Mouse (Mus musculus): ENCODE data around the gene 4930438A08Rik.
"Not testable (repeated sequence)": the region's sequence is repeated elsewhere in the genome, so short reads cannot be mapped to it uniquely, and the experiment has no call there.

4930438A08Rik gene

DNA sequence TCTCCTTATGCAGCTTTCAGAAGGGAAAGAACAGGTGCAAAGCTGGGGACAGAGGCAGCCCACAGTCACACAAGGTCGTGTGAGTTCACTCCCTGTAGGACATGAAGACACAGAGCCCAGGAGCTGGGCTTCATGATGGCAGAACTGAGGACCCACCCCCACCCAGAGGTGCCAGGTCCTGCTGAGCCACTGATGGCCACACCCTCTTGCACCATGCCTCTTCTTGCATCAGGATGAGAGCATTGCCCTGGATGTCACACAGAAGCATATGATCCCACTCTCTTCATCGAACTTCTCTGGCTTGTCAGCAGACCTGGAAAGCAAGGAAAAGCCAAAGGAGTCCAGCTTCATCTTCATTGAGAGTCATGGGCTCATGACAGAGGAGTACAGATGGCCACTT lies at the start of gene 4930438A08Rik:
4930438A08Rik (plus strand) TSS at position 228 of the 400 bp plus-strand sequence.
- DNase-seq = no peak

DNA sequence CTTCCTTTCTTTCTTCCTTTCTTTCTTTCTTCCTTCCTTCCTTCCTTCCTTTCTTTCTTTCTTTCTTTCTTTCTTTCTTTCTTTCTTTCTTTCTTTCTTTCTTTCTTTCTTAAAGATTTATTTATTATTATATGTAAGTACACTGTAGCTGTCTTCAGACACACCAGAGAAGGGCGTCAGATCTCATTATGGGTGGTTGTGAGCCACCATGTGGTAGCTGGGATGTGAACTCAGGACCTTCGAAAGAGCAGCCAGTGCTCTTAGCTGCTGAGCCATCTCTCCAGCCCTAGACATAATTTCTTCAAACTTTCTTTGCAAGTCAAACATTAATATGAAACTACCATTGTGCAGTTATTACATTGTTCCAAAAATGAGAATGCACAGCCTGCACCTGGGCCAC lies 49.7 kb upstream of the 4930438A08Rik start:
- peak; percentile 39 for DNase-seq

DNA sequence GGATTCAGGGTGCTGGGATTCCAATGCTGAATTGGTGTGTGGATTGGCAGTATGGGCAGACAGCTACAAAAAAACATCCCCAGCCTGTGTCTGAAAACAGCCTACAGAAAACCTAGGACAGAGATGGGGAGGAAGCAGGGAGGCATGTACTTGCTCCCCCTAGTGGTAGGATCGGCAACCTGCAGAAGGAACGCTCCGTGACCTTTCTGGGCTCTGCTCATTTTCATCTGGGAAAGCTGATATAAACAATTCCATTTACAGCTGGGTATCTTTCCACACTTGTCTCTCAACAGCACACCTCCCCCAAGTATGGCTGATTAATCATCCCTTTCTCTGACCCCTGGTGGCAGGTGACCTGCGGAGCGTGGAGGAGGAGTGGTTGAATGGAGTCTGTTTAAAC lies 48.9 kb upstream of the 4930438A08Rik start:
- peak; percentile 80 for DNase-seq

DNA sequence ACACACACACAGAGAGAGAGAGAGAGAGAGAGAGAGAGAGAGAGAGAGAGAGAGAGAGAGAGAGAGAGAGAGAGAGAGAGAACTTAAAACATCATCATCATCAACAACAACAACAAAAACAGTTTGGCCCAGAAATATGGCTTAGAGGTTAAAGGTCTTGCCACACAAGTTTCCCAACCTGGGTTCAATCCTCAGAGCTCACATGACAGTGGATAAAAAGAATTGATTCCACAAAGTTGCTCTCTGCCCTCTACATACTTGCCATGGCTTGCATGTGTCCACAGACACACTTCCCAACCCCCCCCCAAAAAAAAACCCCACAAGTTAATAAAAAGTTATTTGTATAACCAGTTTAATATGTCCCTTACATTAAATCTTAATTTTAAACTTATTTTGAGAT lies 48.2 kb upstream of the 4930438A08Rik start:
- DNase-seq = no peak

DNA sequence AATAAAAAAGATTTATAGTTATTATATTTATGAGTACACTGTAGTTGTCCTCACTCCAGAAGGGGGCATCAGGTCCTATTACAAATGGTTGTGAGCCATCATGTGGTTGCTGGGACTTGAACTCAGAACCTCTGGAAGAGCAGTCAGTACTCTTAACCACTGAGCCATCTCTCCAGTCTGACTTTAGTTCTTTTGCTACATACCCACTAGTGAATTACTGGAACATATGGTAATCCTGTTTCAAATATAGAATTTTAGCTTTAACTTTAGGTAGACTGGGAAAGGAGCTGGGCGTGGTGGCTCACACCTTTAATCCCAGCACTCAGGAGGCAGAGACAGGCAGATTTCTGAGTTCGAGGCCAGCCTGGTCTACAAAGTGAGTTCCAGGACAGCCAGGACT lies 46.6 kb upstream of the 4930438A08Rik start:
- DNase-seq = not testable (repeated sequence)

DNA sequence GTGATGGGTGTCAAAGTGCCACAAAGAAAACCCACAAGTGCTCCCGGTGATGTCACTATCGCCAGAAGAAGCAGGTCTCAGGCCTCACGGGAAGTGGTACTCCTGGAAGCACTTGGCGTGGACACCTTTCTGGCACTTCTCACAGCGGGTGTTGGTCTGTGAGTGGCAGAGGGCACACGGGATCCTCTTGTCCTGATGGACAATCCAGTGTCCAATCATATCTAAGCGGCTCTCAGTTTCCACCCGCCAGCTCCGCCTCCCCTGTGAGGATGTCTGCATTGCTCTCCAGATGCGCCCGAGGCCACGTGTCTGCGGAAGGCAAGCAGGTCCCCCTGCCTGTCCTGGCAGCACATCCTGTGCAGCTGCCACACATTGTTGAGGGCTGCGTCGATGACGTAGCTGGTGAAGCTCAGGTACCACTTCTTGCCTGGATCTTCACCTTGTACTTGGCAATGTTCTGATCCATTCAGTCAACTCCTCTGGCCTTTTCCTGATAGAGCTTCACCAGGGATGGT lies 44.1 kb upstream of the 4930438A08Rik start:
- DNase-seq = peak; percentile 73

DNA sequence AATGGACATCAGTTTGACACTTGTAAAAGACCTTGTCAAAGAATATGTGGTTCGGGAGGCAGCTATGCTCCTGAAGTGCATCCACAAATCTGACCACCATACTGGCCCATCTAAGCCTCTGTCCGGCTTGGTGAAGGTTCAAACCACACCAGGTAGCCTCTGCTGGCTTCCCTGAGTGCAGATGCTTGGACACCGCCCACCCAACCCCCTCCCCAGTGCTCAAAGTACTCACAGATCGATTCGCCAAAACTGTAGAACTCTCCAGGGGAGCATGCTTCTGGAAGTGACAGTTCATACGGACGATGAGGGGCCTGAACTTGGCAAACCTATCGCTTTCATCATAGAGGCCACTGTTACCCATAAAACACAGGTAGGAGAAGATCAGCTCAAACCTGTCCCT lies 43.4 kb upstream of the 4930438A08Rik start:
- no peak for DNase-seq

DNA sequence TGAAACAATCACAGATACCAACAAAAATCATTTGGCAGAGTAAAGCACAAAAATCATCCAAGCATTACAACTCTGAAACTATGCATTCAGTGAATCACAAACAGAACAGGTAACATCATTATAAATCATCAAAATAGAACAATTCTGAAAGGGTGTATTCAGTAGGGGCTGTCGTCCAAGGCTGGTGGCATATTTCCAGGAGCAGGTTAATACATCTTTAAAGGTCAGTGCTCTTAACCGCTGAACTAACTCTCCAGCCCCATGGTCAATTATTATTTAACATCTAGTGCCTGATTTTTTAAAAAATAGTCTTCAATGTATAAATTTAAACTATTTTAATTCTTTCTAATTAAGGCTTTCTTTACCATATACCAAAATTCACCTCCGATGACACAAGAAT lies 40.0 kb upstream of the 4930438A08Rik start:
- not testable (repeated sequence) for DNase-seq

DNA sequence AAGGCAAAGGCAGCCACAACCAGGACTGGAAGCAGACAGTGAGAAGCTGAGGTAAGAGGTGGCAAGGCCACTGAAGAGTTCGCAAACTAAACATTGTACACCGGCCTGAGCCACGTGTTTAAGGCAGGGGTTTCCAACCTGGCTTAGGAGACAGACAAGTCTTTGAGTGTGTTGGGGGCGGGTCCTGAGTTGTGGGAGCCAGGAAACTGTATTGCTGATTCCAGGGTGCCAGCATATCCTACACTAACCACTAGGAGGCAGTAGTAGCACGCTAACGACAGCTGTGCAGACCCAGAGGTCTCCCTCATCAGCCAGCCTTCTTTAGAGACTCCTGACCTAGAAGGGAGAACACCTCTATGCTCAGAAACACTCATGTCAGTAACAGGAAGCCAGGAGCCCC lies 39.4 kb upstream of the 4930438A08Rik start:
- DNase-seq = peak; percentile 70

DNA sequence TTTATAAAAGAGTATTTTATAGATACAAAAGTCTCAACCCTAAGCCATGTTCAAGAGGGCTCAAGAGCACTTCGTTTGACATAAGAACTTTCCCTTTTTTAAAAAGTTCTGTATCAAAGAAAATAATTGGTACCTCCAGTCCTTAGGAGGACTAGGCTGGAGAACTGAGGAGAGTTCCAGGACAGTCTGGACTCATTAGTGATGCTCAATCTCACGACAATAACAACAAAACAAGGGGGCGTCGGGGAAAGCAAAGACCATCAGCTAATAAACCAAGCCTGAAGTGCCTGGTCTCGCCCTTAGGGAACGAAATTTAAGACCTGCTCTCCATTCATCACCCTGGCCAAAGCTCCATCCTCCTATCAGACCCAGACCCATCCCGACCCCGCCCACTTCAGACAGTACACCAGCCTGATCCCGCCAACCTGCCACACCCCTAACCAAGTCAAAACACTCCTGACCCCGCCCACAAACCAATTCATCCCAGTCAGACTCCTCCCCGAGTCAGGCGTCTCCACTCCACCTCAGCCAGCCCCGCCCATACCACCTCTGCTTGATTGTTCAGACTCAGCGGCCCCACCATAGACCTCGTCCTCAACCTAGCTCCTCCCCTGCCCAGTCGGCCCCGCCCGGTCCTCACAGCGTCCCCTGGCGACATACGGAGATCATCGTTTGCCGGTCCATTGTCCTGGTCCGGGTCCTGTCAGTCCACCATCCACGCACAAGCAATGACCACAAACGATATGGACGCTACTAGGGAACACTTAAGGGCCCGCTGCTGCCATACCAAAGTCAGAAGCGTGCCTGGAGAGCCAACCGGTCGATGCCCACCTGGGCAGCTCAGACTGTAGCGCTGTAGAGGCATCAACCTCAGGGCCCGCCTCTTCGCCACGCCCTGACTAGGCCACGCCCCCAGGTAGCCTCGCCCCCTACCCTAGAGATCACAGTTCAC lies 35.5 kb upstream of the 4930438A08Rik start:
- DNase-seq = peak; percentile 49

DNA sequence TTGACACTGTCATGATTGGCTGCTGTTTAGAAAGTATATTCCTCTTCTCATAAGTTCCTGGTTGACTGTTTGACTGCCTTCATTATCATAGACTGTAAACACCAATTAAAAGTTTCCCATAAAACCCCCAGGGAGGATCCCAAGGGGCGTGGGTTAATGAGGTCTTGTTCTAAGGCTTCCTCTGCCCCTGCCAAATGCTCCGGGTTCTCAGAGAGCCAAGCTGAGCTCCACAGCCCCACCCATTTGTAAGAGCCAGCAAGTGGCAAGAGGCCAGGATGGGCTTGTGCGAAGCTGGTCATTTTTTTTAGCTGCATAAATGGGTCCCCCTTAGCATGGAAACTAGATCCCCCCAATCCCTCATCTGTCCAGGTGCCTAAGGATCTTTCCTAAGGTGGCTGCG lies 27.3 kb upstream of the 4930438A08Rik start:
- DNase-seq = no peak

DNA sequence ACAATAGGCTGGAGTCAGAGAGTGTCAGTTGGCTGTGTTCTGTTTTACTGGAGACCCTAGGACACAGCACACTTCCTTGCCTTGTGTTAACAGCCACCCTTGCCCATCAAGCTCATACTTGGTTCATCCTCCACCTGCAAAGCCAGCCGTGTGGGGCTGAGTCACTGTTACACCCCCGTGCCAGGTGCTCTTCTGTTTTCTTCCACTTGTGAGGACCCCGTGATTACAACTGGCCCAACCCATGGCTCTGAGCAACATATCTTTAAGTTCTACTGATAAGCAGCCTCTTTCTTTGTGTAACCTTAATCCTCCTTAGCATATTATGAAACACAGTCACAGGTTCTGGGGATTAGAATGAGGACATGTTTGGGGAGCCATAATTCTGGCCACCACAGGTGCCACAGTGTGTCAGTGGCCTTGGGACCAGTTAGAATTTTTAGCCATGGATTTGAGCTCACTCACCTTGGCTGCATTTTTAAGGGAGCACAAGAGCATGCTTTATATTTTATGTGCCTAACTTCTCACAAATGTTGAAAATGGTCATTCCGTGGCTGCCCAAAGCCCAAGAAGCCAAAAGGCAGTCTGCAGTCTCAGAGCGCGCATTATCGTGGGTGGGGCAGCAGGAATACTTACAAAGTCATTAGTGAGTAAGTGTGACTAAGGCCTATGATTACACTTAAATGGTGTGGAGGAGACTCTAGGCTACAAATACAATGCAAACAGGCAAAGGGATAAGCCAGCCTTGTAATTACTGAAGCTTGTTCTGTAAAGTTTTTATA lies 25.2 kb upstream of the 4930438A08Rik start:
- no peak for DNase-seq

DNA sequence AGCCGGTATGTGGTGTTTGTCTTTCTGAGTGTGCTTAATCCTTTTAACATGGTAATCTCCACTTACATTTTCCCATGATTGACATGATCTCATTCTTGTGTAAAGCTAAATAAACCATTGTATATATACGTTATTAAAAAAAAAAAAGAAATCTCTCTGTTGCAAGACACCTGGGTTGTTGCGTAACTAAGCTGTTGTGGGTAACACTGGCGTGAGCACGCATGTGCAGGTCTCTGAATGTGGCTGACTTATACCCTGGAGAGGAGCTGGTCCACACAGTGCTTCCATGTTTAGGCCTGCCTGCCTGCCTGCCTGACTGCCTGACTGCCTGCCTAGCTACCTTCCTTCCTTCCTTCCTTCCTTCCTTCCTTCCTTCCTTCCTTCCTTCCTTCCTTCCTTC lies 24.0 kb upstream of the 4930438A08Rik start:
- no peak for DNase-seq

DNA sequence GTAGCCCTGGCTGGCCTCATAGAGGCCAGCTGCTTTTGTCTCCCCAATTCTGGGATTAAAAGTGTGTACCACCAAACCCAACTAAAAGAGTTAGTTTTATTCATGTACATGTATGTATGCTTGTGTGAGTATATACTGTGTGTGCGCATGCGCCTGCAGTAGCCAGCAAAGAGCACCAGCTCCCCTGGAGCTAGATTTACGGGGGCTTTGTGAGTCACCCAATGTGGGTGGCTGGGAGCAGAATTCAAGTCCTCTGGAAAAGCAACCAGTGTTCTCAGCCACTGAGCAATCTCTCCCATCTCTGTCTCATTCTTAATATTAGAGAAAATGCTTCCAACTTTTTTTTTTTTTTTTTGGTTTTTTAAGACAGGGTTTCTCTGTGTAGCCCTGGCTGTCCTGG lies 20.2 kb upstream of the 4930438A08Rik start:
- DNase-seq = no peak

DNA sequence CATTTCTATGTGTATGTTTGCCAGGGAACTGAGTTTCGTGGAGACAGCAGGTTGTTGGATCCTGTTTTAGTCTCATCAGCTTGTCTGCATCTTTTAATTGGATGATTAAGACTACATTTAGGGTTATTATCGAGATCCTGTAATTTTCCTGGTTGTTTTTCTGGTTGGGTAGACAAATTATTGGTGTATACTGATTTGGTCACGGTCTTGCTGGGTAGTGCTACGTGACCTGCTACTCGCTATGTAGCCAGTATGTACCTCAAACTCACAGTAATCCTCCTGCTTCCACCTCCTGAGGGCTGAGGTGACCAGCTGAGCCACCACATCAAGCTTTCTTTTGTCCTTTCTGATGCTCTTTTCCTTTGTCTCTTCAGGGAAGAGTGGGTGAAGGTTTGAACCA lies 16.8 kb upstream of the 4930438A08Rik start:
- no peak for DNase-seq

DNA sequence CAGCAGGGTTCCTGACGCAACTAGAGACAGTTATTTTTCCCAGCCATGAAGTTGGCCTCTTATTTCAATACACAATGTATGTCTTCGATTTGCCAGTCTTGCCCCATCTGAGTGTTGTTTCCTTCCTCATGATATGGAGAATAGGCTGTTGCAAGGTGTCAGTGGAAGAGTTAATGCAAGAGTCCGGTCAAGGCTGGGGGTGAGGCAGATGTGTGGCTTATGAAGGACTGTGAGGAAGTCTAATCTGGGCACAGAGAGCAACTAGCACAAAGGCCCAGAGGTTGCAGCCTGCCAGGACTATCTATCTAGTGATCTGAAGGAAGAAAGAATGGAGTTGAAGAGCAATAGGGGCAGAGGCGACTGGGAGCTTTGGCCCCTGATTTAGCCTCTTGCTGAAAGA lies 14.4 kb upstream of the 4930438A08Rik start:
- no peak for DNase-seq

DNA sequence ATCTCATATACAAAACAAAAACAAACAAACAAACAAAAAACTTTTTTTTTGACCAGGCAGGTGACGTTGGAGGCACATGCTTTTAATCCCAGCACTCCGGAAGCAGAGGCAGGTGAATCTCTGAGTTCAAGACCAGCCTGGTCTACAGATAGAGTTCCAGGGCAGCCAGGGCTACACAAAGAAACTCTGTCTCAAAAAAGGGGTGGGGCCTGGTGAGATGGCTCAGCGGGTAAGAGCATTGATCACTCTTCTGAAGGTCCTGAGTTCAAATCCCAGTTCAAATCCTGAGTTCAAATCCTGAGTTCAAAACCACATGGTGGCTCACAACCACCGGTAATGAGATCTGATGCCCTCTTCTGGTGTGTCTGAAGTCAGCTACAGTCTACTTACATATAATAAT lies 12.8 kb upstream of the 4930438A08Rik start:
- no peak for DNase-seq

DNA sequence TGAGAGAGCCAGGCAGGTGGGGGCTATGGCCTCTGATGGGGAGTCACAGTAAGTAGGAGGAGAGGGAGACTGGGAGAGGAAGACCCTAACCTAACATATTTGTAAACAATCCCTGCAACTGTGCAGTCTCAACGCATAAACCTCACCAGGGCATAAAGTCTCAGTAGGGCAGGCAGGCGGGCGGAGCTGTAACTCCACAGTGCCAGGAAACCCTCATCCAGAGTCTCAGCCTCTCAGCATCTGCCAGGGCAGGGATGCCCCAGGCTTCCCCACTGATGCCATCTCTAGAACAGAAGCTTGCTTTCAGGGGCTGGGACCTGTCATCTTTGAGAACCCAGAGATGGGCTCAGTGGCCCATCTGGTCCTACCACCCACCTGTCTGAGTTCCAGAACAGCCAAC lies 12.3 kb upstream of the 4930438A08Rik start:
- no peak for DNase-seq

DNA sequence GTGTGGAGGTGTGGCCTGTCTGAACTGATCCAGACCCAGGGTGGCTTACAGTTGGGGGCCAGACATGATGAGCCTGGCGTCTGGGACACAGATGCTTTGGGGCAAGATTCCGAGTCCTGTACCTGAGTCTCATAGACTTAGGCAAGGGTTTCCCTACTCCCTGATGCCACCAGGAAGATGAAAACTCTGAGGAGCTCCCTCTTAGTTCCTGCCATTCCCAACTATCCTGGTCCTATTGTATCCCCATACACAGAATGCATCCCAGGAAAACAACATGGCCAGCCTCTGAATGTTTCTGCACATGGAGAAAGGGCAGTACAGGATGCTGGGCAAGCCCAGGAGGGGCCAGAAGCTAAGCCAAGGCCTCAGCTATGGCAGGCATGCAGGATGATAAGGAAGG lies 11.1 kb upstream of the 4930438A08Rik start:
- no peak for DNase-seq

DNA sequence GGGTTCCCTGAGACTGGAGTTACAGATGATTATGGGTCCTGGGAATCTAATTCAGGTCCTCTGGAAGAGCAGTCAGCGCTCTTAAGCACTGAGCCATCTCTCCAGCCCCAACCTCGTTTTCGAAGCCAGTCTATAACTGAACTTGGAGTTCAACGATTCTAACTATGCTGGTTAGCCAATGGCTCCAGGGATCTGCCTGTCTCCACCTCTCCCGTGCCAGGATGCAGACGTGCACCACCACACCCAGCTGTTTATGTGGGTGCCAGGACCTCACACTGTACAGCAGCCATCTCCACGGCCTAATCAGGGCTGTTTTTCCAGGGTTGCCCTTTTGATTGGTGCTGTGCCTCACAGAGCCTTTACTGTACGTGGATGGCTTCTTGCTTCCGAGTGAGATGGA lies 10.1 kb upstream of the 4930438A08Rik start:
- DNase-seq = no peak

DNA sequence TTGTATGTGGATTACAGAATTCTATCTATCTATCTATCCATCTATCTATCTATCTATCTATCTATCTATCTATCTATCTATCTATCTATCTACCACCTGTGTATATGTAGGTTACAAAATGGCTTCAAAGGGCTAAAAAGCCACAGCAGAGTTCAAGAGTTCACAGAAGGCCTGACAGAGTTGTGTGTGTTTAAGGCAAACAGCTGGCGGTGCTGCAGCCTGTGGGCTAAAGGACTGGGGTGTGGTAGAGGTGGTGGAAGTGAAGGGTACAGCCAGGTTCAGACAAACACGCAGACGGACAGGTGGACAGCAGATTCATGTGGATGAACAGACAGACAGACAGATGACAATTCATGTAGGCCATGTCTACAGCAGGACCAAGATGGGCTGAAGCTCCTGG lies 6.3 kb upstream of the 4930438A08Rik start:
- no peak for DNase-seq

DNA sequence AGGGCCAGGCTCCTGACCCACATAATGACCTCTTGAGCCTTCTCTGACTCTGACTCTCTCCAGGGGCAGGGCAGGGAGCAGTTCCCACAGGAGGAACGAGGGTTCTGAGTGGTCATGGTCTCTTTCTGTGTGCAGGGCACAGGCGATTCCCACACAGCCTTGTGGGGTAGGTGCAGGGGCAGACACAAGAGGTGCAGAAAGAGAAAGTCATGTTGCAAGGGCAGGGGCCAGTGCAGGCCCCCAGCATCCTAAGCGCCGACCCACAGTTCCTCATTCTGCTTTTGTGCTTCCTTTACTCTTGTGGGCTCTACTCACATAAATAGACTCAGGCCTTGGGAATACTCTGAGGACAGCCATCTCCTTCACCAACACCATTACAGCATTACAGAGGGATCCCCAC lies 1.2 kb downstream of the 4930438A08Rik start:
- no peak for DNase-seq

DNA sequence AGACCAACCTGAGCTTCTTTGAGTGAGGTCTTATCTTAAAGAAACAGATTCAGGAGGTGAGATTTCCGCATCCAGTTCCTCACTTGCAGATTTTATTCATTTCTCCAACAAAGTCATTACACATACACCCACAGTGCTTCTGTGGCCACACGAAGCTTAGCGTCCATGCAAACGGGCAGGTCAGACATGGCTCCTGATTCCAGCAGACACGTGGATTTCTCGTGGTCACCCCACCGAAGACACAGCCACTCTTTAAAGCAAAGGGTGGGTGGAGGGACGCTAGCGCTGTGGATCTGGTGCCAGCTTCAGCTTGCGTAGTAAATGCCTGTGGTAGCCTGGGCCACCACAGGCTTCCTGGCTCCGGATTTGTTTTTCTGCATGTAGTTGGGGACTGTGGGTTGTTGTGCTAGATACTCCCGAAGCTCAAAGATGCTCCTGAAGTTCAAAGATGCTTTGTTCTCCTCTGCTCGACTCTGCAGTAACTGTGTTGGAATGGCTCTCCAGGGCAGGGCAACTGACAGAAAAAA lies 7.4 kb downstream of the 4930438A08Rik start:
- DNase-seq = no peak

DNA sequence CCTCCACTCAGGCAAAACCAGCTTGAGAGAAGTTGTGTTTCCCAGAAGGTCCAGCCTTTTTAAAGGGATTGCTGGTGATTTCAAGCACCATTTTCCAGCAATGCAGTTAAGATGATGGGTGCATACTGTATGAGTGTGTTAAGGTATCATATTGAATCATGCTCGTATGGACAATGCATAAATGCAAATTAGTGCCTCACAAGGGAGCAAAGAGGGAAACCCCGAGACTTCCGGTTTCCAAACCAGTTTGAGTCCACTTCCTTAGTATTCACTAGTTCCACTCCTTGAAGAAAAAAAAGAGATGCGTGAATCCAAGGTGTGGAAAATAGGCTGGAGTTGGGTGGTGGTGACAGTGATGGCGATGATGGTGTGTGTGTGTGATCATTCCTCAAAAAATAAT lies 7.9 kb downstream of the 4930438A08Rik start:
- no peak for DNase-seq

Measured in thymus, postnatal 25 days (tissue).